Mouse (Mus musculus) E14TG2a.4 (cell line): ENCODE measurements at regions not wholly inside any gene's neighbourhood (a gene's known extent, or its start where the extent isn't known, plus 50 kb on each side); places are given as distances from the start of the nearest gene placed in this dataset.

ENCODE experiments used
- CTCF ChIP-seq: conservative IDR thresholded peaks from 2 replicates; pipeline ENCODE4 v1.5.1; 2014; ENCODE audit warnings: low read length
- NANOG ChIP-seq: IDR thresholded peaks from 2 replicates; pipeline ENCODE4 v1.6.1; 2014; ENCODE audit warnings: borderline replicate concordance, low read length, mixed read lengths
- POU5F1 ChIP-seq: IDR thresholded peaks from 2 replicates; pipeline ENCODE4 v1.6.1; 2014; ENCODE audit warnings: low read length, borderline replicate concordance

- TF ChIP-seq CTCF, result no peak
- TF ChIP-seq NANOG, result no peak
- TF ChIP-seq POU5F1, result no peak
These were observed 3016.3 kb downstream of the Gm37988 start for GRCm38 (mm10) chr1:7823969-7824368.
